Mouse (Mus musculus) kidney, adult 2 months (tissue): ENCODE measurements around the gene Atp2c2.

Experiments used
- CTCF ChIP-seq: fragments of 200-500 bp; conservative IDR thresholded peaks from 2 replicates; pipeline ENCODE4 v1.5.1; 2011; ENCODE audit warnings: low read depth, mild to moderate bottlenecking, control low read depth, low read length, moderate library complexity, mixed read lengths; ENCODE audit not compliant: insufficient read depth, insufficient read length
- POLR2A ChIP-seq: fragments of 200-500 bp; IDR thresholded peaks from one replicate; pipeline ENCODE4 v1.6.1; 2011; ENCODE audit warnings: low read depth, low read length, control low read depth

DNA sequence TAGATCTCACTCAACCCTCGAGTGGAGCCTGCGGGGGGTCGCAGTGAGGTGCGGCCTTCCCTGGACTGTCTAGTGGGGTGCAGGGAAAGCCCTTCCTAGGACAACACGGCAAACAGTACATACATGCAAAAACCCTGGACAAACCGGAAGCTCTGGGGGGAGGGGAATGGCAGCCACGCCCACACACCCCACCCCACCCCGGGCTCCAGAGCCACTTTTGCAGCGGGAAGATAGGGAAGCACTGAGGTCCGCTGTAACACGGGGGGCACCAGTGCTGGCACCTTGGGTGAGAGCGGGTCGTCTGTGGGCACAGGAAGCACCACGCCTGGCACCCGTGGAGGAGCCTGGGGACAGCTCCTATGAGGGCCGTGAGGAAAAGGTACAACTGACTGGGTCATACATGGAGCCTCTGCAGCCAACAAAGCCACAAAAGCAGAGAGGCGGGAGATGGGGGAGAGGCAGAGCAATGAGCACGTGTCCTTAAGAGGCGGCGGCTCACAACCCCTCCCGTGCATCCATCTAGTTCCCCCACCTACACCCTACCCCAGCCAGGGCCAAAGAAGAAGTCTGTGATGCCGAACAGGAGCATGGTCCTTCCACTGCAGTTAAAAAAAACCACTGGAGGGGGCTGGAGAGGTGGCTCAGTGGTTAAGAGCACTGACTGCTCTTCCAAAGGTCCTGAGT is 66.1 kb downstream of the Atp2c2 start:
- TF ChIP-seq CTCF (no peak), POLR2A (no peak)
